Mouse (Mus musculus): ENCODE data around the gene Ccnk. TPM values are rescaled to one million over a fixed set of nuclear protein-coding genes. Genes with fewer than 3 reads are reported as not detected.
A peak's percentile ranks its signal among the peaks of the same experiment; 100 is the strongest.

The Ccnk gene
- total RNA-seq, 2 experiments from 2014 or later, result 92.4 to 148 TPM

GRCm38 (mm10) chr12:108200094-108200493, 20.7 kb downstream of the Ccnk start:
- DNase-seq, result peak; percentile 2
- no peak overlapping the region for H3K27ac ChIP-seq
- no peak for TF ChIP-seq CTCF (IDR thresholded peaks at IDR 0.05)
- no peak overlapping the region for H3K4me3 ChIP-seq
- intact Hi-C loops (cut with DNase I), result no loop called here

DNA sequence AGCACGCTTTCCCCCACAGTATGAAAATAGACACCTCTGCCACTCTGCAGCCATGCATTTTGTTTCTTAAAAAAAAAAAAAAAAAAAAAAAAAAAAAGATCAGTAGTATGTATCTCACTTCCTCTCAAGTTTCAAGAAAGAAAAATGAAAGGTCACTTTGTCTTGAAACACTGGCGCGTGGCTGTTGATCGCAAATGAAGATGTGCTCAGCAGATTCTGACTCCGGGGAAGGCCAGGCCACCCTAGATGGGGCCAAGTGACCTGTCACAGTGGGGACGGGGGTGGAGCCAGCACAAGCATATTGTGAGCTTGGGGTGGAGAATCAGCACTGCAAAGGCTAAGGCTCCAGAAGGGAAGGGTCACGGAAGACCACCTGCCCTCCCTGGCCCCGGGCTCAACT, 24.5 kb downstream of the Ccnk start:
- intact Hi-C loops (cut with DNase I), result no loop called here
- no peak for TF ChIP-seq CTCF (IDR thresholded peaks at IDR 0.05)
- peak; percentile 58 for DNase-seq

GRCm38 (mm10) chr12:108204978-108205377, 25.6 kb downstream of the Ccnk start:
- no peak for TF ChIP-seq CTCF (IDR thresholded peaks at IDR 0.05)
- intact Hi-C loops (cut with DNase I), result loop anchor here (5.0 kb wide), 1 partner anchor 287 kb away; no protein-coding TSS in a partner anchor
- Histone ChIP-seq H3K27ac (no peak overlapping the region; the same call in 1 of the 2 replicates), H3K4me3 (no peak overlapping the region)
- DNase-seq, result no peak

More for the DNA sequence above, 24.5 kb downstream of the Ccnk start:
- Histone ChIP-seq H3K27ac (peak overlapping the region; percentile 63), H3K4me3 (no peak overlapping the region)

- peak; percentile 85 for DNase-seq
- Histone ChIP-seq H3K4me3 (no peak overlapping the region), H3K27ac (no peak overlapping the region)
- peak; percentile 91 for TF ChIP-seq CTCF (IDR thresholded peaks at IDR 0.05)
- intact Hi-C loops (cut with DNase I), result loop anchor here (5.0 kb wide), 1 partner anchor 286 kb away; no protein-coding TSS in a partner anchor
Observed at GRCm38 (mm10) chr12:108206641-108207040, 27.3 kb downstream of the Ccnk start.

- no peak overlapping the region for H3K4me3 ChIP-seq
Observed at GRCm38 (mm10) chr12:108208216-108208615, 28.8 kb downstream of the Ccnk start.

GRCm38 (mm10) chr12:108208726-108209438, 29.5 kb downstream of the Ccnk start:
- TF ChIP-seq CTCF (IDR thresholded peaks at IDR 0.05), result peak; percentile 86

More at GRCm38 (mm10) chr12:108208216-108208615, 28.8 kb downstream of the Ccnk start:
- no peak overlapping the region for H3K27ac ChIP-seq
- TF ChIP-seq CTCF (IDR thresholded peaks at IDR 0.05), result no peak
- DNase-seq, result peak; percentile 27
- intact Hi-C loops (cut with DNase I), result loop anchor here (5.0 kb wide), 1 partner anchor 284 kb away; no protein-coding TSS in a partner anchor

GRCm38 (mm10) chr12:108210623-108211022, 31.2 kb downstream of the Ccnk start:
- intact Hi-C loops (cut with DNase I), result no loop called here
- no peak for DNase-seq
- no peak for TF ChIP-seq CTCF (IDR thresholded peaks at IDR 0.05)

More at GRCm38 (mm10) chr12:108208726-108209438, 29.5 kb downstream of the Ccnk start:
- DNase-seq, result peak; percentile 85
- intact Hi-C loops (cut with DNase I), result loop anchor here (1.0 to 5.0 kb wide), 2 partner anchors 84 to 283 kb away; no protein-coding TSS in a partner anchor
- H3K4me3 ChIP-seq, result no peak overlapping the region
- H3K27ac ChIP-seq, result no peak overlapping the region

DNA sequence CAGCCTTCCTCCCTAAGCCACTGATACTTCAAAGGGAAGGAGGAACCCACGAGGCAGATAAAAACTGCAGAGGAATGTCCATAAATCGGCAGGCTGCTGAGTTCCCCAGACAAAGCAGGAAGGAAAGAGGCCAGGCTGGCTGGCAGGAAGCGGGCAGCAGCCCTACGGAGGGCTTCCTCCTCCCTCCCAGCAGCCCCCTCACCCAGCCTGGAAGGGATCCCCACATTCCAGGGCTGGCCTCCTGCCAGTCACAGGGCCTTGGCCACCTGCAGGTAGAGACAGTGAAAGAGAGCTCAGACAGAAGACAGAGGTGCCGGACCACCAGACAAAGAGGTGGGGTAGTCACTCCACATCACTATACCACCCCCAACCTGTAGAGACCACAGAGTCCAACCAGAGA, 32.7 kb downstream of the Ccnk start:
- Histone ChIP-seq H3K4me3 (no peak overlapping the region), H3K27ac (no peak overlapping the region)
- no peak for TF ChIP-seq CTCF (IDR thresholded peaks at IDR 0.05)
- intact Hi-C loops (cut with DNase I), result no loop called here
- peak; percentile 8 for DNase-seq

More at GRCm38 (mm10) chr12:108210623-108211022, 31.2 kb downstream of the Ccnk start:
- no peak overlapping the region for H3K4me3 ChIP-seq
- no peak overlapping the region for H3K27ac ChIP-seq

- TF ChIP-seq CTCF (IDR thresholded peaks at IDR 0.05), result no peak
- intact Hi-C loops (cut with DNase I), result no loop called here
- Histone ChIP-seq H3K4me3 (no peak overlapping the region), H3K27ac (no peak overlapping the region)
- no peak for DNase-seq
Observed at GRCm38 (mm10) chr12:108212476-108212875, 33.1 kb downstream of the Ccnk start.

DNA sequence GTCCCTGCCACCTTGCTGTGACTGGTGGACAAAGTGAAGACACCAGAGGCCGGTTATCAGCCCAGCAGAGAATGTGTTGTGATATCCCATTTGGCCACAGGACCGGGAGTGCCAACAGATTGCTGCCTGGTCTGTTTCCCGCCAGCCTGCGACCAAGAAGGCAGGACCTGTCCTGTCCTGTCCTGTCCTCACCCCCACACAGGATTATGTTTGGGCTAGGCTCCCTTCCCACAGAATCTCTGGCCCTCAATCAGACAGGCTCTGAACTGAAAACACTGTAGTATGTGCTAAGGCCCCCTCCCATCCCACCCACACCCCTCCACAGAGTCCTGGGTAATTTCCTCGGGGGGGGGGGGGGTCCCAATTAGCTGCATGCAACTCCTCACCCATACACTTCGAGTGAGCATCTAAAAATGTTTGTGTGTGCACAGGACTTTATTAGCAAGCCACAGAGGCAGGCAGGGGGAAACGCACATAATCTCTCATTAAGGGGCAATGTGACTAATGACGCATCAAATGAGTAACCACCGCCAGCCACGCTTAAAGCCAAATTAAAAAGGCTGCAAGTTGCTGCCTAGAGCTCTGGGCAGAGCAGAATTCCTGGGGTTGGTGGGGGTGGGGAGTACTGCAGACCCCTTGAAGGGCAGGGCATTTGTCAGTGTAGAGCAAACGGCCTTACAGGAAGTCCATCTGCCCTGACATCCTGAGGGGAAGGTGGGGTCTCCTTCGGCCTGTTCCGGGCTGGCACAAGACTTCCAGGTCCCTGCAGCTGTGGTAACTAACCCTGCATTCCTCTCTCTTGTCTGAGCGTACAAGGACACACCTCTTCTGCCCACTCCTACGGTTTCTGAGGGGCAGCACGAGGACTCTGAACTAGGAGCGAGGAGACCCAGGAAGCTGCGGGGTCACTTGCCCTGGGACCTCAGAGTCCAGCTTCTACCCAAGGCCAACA, 34.0 kb downstream of the Ccnk start:
- intact Hi-C loops (cut with DNase I), result no loop called here
- Histone ChIP-seq H3K4me3 (no peak overlapping the region), H3K27ac (no peak overlapping the region; the same call in 1 of the 2 replicates)
- DNase-seq, result no peak
- no peak for TF ChIP-seq CTCF (IDR thresholded peaks at IDR 0.05)

- intact Hi-C loops (cut with DNase I), result no loop called here
- Histone ChIP-seq H3K27ac (peak overlapping the region; percentile 69), H3K4me3 (no peak overlapping the region)
- peak; percentile 74 for DNase-seq
- TF ChIP-seq CTCF (IDR thresholded peaks at IDR 0.05), result peak; percentile 25; the same call in 1 of the 2 replicates
Observed at GRCm38 (mm10) chr12:108215090-108215489, 35.7 kb downstream of the Ccnk start.

- intact Hi-C loops (cut with DNase I), result loop anchor here (2.0 kb wide), 1 partner anchor 76 kb away; no protein-coding TSS in a partner anchor
- DNase-seq, result peak; percentile 79
- Histone ChIP-seq H3K27ac (peak overlapping the region; percentile 24; the same call in 1 of the 2 replicates), H3K4me3 (no peak overlapping the region)
- no peak for TF ChIP-seq CTCF (IDR thresholded peaks at IDR 0.05)
Observed at GRCm38 (mm10) chr12:108216611-108217370, 37.4 kb downstream of the Ccnk start.
